Mouse (Mus musculus): Measurements from ENCODE around the gene Hyal3.
A peak's percentile ranks its signal among the peaks of the same experiment; 100 is the strongest.

The Hyal3 gene

DNA sequence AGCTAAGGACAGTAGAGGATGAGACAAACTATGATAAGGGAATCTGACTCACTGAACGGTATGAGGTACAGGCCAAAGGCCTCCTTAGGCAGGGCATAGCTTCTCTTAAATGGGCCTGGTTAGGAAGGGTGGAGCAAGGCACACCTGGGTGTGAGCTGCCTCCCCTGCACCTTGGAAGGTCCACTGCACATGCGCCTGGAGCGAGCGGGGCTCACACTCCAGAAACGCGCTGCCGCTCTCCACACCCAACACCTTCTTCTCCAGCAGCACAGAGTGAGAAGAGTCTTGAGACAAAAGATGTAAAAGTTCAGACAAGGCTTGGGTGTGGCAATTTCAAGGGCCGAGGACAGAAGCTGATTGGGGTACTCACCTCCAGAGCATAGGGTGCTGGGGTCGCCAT is 18.8 kb downstream of the Hyal3 start:
- DNase-seq = no peak

DNA sequence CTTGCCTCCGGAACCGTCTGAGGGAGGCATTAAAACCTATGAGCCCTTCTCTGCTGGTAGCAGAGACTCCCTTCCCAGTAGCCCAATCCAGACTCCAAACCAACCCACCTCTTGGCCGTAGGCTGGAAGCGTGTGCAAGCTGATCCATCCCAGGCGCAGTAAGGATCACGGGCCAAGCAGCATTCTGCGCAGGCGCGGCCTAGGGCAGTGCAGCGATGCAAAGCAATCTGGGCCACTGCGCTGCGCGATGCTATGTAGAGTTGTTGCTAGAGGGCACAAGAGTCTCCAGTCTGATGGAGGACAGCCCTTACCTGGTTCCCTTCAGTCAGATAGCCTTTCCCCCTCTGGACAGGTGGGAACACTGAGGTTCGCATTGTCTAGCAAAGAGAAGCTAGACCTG is 19.2 kb downstream of the Hyal3 start:
- peak; percentile 73 to 74 for DNase-seq

DNA sequence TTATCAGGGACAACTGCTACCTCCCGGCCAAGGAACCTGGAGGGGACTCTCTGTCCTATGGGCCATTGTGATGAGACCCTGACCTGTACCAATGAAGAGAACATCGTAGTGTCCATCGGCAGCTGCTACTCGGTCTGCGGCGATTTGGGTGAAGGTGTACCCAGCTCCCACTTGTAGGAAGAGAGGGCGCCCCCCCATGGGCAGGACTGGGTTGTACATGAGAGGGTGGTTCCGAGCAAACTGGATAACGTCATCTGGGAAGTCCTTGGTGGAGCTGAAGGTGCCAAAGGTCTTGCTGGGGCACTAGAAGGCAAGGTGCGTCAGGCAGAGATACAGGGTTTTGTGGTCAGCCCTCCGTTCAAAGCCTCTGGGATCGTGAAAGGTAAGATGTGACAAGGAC is 20.1 kb downstream of the Hyal3 start:
- peak; percentile 42 to 63 for DNase-seq

DNA sequence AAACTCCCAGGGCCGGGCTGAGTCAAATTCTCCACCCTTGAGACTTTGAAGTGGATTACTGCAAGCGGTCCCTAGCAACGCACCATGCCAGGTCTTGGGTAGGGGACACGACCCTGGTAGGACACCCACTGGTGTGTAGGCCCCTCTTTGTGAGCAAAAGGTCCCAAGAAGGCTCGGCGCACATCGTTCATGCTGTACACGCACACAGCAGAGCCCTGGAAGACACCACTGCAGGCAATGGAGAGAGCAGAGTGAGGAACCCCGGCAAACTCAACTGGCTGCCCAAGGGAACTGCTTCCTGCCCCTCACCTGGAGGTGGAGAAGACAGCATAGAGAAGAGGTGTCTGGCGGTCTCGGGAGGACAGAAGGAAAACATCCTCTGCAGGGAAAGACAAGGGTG is 20.7 kb downstream of the Hyal3 start:
- DNase-seq = no peak

DNA sequence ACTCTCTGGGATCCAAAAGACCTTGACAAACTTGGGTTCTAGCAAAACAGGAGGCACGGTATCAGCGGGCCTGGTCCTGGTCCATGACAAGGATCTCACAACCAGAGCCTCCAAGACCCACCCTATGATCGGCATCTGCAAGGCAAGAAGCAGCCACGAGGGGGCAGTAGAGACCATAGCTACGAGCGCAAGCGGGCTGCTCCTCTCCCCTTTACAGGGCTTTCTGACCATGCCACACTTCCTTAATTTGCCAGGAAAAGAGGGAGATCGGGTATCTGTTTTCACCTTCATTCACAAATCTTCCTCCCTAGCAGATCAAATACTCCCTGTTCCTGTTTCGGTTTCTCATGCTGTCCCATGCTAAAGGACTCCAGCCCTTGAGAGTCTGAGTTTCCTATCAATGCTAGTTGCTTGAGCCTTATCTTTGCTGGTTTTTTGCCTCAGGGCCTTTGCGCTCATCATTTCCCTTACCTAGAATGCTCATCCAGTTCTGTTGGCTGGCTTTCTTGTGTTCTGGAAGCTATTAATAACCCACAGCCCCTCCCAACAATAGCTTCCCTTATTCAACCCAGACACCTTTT is 21.5 kb downstream of the Hyal3 start:
- peak; percentile 98 to 100 for DNase-seq

DNA sequence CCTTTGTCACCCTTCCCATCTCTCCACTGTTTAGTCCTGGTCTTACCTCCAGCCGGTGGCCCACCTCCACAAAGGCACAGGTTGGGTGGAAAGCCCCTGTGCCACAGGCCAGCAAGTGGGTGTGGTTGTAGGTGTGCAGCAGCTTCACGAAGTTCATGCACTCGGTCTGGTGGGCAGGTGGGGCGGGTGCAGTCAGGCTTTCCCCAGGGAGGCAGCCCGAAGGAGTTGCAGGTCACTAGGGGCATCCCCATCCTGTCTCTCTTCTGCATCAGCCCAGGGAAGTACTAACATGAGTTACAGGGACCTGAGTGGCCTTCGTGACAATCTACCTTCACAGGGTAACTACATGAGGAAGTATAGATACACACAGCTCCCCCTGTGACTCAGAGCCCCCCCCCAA is 22.6 kb downstream of the Hyal3 start:
- DNase-seq = no peak

DNA sequence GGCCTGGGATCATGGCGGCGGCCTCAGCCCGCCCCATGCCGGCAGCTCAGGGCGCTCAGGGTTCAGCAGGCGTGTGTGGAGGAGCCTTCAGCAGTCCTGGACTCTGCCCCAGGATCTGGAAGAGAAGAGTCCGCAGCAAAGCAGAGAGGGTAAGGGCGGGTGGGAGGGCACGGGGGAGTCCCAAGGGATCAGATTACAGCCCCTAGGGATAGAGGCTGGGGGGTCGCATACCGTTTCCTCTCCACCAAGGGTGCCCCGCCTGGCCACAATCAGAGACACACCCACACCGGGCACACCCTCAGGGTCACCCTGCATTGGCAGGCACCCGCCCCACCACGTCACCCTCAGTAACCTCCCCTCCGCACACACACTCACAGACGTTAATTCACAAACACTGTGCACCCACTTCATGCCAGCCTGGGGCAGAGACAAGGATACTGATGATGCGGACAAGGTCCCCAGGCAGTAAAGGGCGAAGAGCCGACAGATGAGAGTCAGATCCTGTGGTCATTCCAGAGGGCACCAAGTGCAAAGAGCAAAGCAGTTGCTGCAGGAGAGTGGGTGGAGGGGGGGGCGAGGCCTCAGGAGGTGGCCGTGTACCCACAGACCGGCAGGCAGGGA is 24.5 kb downstream of the Hyal3 start:
- no peak for DNase-seq

DNA sequence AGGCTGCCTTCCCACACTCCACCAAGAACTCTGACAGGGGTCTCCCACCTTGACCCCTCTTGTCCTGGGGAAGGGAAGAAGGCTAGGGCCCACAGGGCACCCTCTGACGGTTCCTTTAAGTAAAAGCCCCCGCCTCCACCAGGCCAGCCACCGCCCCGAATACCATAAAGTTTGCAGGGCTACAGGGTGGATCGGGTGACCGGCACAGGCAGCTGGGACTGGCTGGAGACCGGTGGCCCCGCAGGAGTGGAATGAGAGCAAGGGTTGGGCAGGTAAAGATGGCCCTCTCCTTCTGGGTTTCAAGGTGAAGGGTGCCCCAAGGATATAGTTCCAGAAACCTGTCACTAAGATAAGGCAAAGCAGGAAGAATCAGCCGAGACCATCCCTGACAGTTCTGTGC is 26.0 kb downstream of the Hyal3 start:
- DNase-seq = no peak

DNA sequence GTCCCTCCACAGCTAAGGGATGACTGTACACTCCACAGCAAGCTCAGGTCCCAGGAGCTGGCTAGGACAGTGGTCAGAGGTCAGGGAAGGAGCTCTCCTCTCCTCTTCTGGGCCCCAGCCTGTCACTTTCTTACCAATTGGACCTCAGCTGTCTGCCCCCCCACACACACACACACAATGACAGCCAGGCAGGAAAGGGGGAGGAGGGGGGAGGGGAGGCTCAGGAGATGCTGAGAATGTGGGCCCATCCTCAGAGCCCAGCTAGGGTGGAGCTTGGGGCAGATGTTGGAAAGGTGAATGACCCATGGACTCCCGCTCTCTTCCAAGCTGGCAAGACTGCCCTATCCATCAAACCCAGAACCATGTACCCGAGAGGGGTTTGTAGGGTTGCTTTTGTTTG is 26.4 kb downstream of the Hyal3 start:
- DNase-seq = no peak

DNA sequence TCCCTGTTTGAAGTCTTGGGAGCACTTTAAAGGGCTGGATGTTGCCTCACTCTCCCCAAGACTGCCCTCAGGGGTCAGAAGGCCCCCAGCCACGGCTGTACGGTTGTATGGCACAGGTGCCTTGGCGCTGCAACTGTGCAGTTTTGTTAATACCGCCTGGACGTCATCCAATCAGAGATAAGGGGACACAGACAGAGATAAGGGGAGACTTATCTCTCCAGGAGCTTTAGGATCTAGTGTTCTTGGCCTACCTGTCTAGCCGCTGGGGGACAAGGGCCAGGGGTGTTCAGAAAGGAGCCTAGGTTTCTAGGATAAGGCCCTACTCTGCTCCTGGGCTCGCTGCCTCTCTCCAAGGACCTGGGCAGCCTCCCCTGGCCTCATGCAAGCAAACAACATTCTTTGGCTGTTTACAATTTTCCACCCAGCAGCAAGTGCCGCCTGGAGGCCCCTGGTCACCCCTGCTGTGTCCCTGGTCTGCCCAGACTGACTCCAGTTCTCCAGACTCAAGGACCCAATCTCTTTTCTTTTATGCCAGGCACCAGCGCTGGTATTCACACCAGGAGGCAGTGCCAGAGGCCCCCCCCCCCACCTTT is 27.1 kb downstream of the Hyal3 start:
- DNase-seq = peak in 1 of 2 experiments; percentile 19

DNA sequence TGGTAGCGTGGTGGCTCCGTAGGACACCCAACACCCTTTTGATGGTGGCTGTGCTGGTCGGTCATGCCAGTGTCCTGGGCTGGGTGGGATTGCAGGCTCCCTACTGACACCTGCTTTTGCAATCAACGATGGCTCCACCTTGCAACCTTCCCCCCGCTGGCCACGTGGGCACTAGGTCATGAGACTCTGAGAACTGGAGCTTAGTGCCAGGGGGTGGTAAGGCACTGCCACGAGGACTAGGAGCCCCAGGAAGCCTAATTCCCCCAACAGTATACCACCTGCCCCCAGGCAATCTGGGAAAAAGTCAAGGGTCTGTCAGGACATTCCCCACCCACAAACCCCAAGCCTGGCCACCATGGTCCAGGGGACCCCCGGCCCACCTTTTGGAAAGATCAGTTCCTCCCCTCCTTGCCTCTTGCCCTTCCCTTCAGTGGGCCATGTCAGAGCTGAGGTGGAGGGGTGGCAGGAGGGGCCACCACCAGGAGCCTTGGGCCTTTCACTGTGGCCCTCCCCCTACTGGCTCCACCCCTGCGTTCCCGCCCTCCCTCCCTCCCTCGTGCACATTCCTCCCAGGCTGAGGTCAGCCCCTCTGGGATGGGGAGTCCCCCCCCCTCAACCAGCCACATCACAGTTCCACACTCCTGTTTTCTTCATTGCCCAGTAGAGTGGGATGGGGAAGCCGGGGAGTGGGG is 28.3 kb downstream of the Hyal3 start, which contains the start of gene Sema3b:
TSS of gene Sema3b (minus strand) at position 489 of the 692 bp plus-strand sequence.
- no peak for DNase-seq

DNA sequence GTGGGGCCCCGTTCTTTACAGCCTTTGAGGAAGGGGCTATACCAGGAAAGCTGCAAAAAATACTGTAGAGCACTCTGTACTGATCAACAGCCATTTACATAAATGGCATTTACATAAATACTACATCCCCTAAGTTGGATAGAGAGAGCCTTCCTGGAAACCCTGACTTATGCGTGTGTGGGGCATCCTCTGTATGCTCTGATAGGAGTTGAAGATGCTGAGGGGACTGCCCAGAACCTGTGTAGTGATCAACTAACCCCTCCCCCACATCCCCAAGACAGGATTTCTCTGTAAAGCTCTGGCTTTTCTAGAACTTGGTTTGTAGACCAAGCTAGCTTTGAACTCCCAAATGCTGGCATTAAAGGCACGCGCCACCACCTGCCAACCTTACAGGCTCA is 28.8 kb downstream of the Hyal3 start:
- no peak for DNase-seq

DNA sequence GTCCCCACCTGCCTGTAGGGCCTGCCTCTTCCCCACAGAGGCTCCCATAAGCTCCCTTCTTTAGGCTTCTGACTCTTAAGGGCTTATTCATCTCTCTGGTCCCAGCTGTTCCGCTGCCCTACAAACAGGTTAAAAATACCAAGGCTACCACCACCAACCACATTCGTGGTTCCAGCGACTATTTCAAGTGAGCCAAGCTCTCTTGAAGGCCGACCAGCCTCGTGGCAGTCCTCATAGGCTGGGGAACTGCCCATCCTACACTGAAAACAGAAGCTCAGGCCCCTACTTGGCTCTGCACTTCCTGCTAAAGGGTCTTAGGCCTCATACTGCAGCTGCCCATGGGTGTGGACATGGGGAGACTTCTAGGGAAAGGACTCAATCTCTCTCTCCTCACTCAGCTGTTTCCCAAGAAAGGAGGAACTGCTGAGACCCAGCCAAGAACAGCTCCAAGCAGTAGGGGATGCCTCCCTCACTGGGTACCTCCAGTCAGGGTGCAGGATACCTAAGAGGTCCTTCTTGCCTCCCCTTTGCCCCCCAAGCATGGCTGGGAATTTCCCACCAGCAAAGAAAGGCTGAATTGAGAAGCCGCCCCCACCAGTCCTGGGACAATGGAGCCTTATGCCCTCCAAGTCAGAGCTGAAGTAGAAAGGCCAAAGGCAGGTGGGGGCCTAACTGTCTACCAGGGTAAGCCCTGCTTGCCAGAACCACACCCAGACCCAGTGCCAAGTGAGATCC is 31.0 kb downstream of the Hyal3 start:
- no peak for DNase-seq

DNA sequence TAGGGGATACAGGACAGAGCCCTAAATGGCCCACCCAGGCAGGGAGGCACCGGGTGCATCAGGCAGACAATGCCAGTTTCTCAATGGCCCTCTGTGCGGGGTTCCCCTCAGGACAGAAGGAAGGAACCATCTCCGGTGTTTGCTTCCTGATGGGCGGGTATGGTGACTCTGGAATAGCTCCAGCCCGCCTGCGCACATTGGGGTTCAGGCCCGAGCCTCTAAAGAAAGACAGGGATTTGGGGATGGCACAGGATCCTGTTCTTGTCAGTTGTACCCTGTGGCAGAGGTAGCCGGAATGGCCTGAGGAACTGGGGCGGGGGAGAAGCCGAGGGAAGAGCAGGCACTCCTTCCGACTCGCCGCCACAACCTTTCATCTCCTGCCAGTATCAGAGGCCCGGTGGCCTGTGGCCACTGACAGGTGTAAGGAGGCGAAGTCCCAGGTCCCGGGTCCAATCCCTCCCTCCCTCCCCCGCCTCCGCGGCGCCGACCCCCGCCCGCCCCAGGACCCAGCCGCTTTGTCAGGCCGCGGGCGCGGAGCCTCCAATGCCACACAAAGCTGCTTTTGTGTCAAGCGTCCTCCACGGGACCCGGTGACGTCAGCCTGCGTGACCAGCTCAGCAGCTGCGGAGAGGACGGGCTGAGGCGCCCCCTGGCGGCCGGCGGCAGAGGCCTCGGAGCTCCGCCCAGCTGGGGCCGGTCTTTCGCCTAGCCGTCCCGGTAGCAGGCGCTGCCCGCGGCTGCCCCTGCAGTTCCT is 31.8 kb downstream of the Hyal3 start:
- peak; percentile 100 for DNase-seq

DNA sequence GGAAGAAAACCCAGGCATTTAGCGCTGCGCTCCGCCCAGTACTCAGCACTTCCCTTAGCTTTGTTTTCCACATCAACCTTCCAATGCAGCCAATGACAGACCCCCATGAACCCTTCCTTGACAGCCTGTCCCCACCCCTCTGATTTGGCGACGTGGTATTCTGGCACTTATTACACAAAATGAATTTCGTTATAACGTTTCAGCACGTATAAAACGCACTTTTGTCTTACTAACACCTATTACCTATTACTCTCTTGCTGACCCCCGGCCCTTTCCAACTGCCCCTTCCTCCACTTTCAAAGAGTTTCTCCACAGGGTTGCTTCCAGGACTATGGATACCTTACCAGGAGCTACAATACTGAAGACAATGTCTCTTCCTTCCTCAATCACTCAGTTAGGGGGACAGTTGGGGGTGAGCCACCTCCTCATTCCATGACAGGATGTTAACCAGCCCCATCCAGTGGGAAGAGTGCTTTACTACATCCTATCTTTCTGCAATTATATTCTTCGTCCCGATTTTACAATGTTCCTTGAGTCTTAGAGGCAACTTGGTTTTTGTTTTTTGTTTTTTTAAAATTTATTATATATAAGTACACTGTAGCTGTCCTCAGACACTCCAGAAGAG is 32.4 kb downstream of the Hyal3 start:
- peak; percentile 56 to 72 for DNase-seq

DNA sequence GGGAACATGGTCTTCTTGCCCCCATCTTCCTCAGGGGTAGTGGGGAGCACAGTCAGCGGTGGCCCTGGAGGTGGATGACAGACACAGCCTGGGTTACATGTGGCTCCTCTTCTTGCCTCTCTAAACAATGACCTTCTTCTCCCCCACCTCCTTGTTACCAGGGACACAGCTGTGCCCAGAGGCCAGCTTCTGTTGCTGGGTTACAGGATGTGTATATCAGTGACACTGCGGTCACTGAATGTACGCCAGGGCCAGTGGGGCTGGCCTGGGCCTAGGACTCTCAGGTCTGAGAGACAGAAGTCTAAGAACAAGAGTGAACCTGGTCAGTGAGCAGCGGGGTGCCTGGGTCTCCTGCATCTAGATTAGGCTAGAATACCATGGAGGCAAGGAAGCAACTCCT is 34.4 kb downstream of the Hyal3 start:
- no peak for DNase-seq

DNA sequence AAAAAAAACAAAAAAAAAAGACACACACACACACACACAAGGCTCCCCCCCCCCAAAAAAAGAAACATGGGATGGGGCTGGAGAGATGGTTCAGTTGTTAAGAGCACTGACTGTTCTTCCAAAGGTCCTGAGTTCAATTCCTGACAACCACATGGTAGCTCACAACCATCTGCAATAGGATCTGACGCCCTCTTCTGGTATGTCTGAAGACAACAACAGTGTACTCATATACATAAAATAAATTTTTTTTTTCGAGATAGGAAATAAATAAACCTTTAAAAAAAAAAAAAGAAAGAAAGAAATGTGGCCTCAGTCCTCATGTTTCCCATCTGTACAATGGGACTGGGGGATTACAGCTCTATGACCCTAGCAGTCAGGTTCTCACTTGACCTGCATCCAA is 36.8 kb downstream of the Hyal3 start:
- DNase-seq = no peak

DNA sequence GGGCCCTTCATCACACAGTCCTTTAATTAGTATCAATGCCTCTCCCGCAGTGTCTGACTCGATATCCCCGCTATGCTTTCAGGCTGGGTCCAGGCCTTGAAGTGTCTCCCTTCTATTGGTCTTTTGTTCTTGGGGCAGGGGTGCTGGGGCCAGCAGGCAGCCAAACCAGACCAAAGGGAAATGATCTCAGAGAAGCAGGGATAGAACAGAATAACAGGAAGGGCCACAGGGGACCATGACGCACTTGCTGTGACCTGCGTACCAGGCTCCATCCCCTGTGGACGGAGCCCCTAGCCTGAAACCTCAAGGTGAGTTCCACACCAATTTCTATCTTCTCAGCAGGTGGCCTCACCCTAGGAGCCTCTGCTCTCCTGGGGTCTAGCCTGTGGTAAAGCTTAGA is 37.5 kb downstream of the Hyal3 start:
- peak in 1 of 2 experiments; percentile 17 for DNase-seq

DNA sequence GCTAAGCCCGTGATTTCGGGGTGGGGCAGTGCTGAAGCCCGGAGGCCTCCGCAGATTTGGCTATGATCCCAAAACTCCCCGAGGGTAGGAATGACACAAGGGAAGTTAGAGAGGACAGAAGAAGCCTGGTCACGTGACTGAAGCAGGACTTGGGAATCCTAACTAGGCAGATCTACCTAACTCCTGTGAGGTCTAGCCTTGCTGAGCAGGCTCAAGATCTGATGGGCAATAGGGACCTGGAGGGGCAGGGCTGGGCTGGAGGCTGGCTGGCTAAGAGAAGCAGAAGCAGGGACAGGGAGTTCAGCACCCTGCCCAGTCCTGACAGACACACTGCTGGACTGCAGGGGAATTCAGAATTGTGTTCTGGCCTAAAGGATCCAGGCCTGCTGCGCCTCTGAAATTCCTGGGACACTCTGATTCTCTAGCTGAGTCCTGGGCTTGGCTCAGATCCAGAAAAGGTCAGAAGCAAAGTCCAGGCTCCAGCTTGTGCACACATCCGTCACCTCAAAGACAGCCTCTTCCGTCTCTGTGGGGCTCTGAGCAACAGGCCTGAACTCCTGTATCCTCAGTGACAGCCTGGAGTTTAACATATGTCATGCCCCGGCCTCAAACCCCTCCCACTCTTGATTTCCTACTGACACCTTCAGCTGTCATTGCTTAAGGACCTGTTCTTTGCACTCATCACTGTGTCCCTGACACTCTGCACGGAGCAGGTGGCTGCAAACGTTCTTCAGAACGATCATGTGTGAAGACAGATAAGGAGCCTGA is 38.3 kb downstream of the Hyal3 start:
- DNase-seq = peak in 1 of 2 experiments; percentile 39

DNA sequence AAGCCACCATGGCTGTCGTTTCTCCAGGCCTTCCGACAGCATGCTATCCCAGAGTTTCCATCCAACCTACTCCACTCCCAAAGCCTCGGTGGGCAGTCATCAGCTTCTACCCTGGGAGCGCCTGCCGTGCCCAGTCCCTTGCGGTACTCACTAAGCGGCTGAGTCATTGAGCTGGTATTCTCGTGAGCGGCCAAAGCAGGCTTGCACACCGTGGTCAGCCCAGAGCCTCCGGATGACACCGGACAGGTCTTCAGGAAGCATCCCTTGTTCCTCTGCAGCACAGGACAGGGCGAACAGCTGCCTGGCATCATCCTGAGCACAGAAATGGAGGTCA is 38.9 kb downstream of the Hyal3 start:
- no peak for DNase-seq

DNA sequence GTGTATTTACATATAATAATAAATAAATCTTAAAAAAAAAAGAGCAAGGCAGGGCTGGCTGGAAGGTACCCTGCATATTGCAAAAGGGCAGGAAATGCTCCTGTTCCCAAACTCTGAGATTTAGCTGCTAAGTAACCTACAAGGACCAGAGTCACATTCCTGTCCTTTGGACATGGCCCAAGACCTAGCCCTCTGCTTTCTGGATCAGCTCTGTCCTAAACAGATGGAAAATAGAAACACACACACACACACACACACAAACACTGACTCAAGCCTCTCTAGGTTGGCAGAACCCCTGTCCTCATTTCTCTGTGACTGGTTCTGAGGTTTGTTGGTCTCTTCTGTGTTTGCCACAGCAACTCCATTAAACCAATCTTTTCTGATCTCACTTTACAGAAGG is 40.3 kb downstream of the Hyal3 start:
- peak; percentile 42 for DNase-seq
